Mouse (Mus musculus) CH12.LX (cell line): ENCODE measurements around the gene Atg3. TPM values are rescaled to one million over a fixed set of nuclear protein-coding genes. Genes with fewer than 3 reads are reported as not detected.
A peak's percentile ranks its signal among the peaks of the same experiment; 100 is the strongest.

Experiments used
- DNase-seq: peaks from one replicate; pipeline ENCODE4 v3.0.0-alpha.2; 2013; ENCODE audit errors: extremely low read depth
- H3K27ac ChIP-seq: 2 replicates; pipeline ENCODE4 v1.5.1; 2012; ENCODE audit warnings: low read depth, mild to moderate bottlenecking, control low read depth, moderate library complexity; ENCODE audit not compliant: insufficient read depth
- H3K27me3 ChIP-seq: replicated peaks from 2 replicates; pipeline ENCODE3; 2012; ENCODE audit warnings: inconsistent platforms
- H3K36me3 ChIP-seq, 2 experiments: replicated peaks in 1 of 2; 2 replicates each; pipeline versions ENCODE3 to v1.6.1; 2012; ENCODE audit warnings: inconsistent platforms in 1 of 2, low read length in 1 of 2, mild to moderate bottlenecking in 1 of 2, mixed read lengths in 1 of 2, moderate library complexity in 1 of 2; ENCODE audit not compliant: control insufficient read depth in 1 of 2, insufficient read depth in 1 of 2
- H3K4me1 ChIP-seq, 2 experiments: 2 replicates each; pipeline ENCODE4 v1.6.1; 2012; ENCODE audit warnings: inconsistent platforms in 1 of 2, moderate library complexity in 1 of 2; ENCODE audit not compliant: insufficient read depth in 2 of 2, control insufficient read depth in 1 of 2
- H3K4me2 ChIP-seq: 2 replicates; pipeline ENCODE4 v1.6.1; 2012; ENCODE audit warnings: low read depth, mild to moderate bottlenecking, control low read depth; ENCODE audit not compliant: poor library complexity, insufficient read depth, severe bottlenecking
- H3K4me3 ChIP-seq, 3 experiments: fragments of 150-350 bp in 1 of 3; sonication (generic) in 1 of 3; replicated peaks in 1 of 3; 2 replicates each; pipeline versions ENCODE3 to v1.5.1; 2011 to 2012; ENCODE audit warnings: low read depth in 2 of 3, low read length in 2 of 3, mild to moderate bottlenecking in 2 of 3, moderate library complexity in 2 of 3, control low read depth in 1 of 3, improper control_type of control experiment in 1 of 3, inconsistent platforms in 1 of 3, mixed read lengths in 1 of 3; ENCODE audit not compliant: poor library complexity in 1 of 3
- H3K79me2 ChIP-seq: replicated peaks from 2 replicates; pipeline ENCODE4 v1.6.1; 2012; ENCODE audit warnings: mild to moderate bottlenecking, moderate library complexity; ENCODE audit not compliant: control insufficient read depth, poor library complexity, insufficient read depth, severe bottlenecking; ENCODE audit errors: extremely low read depth
- H3K9ac ChIP-seq: 2 replicates; pipeline ENCODE4 v1.6.1; 2012; ENCODE audit warnings: low read depth, mild to moderate bottlenecking, control low read depth, moderate library complexity; ENCODE audit not compliant: insufficient read depth
- H3K9me3 ChIP-seq: replicated peaks from 2 replicates; pipeline ENCODE3; 2012; ENCODE audit warnings: low read length, inconsistent platforms, mixed read lengths
- BHLHE40 ChIP-seq: IDR thresholded peaks from 2 replicates; pipeline ENCODE4 v1.6.1; 2011; ENCODE audit warnings: mild to moderate bottlenecking, low read depth, low read length, improper control_type of control experiment
- CHD1 ChIP-seq: IDR thresholded peaks from 2 replicates; pipeline ENCODE4 v1.6.1; 2012; ENCODE audit warnings: low read depth, low read length, improper control_type of control experiment, inconsistent platforms
- CHD2 ChIP-seq: IDR thresholded peaks from 2 replicates; pipeline ENCODE4 v1.6.1; 2011; ENCODE audit warnings: low read length, improper control_type of control experiment
- CTCF ChIP-seq, 2 experiments: IDR thresholded peaks in 1 of 2; conservative IDR thresholded peaks in 1 of 2; 2 replicates each; pipeline ENCODE4 v1.5.1; 2011 to 2012; ENCODE audit warnings: low read depth in 2 of 2, low read length in 2 of 2, improper control_type of control experiment in 1 of 2, inconsistent platforms in 1 of 2, mild to moderate bottlenecking in 1 of 2, moderate library complexity in 1 of 2
- E2F4 ChIP-seq: IDR thresholded peaks from 2 replicates; pipeline ENCODE4 v1.6.1; 2011; ENCODE audit warnings: low read depth, low read length, improper control_type of control experiment; ENCODE audit not compliant: insufficient replicate concordance
- ELF1 ChIP-seq: IDR thresholded peaks from 2 replicates; pipeline ENCODE4 v1.6.1; 2014; ENCODE audit warnings: low read depth, mild to moderate bottlenecking, inconsistent platforms, low read length, improper control_type of control experiment
- EP300 ChIP-seq: IDR thresholded peaks from 2 replicates; pipeline ENCODE4 v1.6.1; 2011; ENCODE audit warnings: low read length, improper control_type of control experiment
- HCFC1 ChIP-seq: IDR thresholded peaks from 2 replicates; pipeline ENCODE4 v1.6.1; 2012; ENCODE audit warnings: low read depth, mild to moderate bottlenecking, inconsistent platforms, low read length, improper control_type of control experiment
- IRF4 ChIP-seq: IDR thresholded peaks from 2 replicates; pipeline ENCODE4 v1.6.1; 2014; ENCODE audit warnings: low read depth, mild to moderate bottlenecking, inconsistent platforms, low read length, improper control_type of control experiment
- MXI1 ChIP-seq: IDR thresholded peaks from 2 replicates; pipeline ENCODE4 v1.6.1; 2011; ENCODE audit warnings: mild to moderate bottlenecking, low read depth, low read length, improper control_type of control experiment
- NRF1 ChIP-seq: IDR thresholded peaks from 2 replicates; pipeline ENCODE4 v1.6.1; 2014; ENCODE audit warnings: low read depth, mild to moderate bottlenecking, inconsistent platforms, low read length, improper control_type of control experiment, moderate library complexity
- POLR2A ChIP-seq: IDR thresholded peaks from 2 replicates; pipeline ENCODE4 v1.6.1; 2011; ENCODE audit warnings: low read depth, mild to moderate bottlenecking, improper control_type of control experiment, low read length
- POLR2AphosphoS2 ChIP-seq: IDR thresholded peaks from 2 replicates; pipeline ENCODE4 v1.6.1; 2011; ENCODE audit warnings: low read depth, low read length, improper control_type of control experiment
- RAD21 ChIP-seq: IDR thresholded peaks from 2 replicates; pipeline ENCODE4 v1.6.1; 2011; ENCODE audit warnings: low read depth, mild to moderate bottlenecking, low read length, improper control_type of control experiment, moderate library complexity
- SMC3 ChIP-seq: IDR thresholded peaks from 2 replicates; pipeline ENCODE4 v1.6.1; 2011; ENCODE audit warnings: low read depth, low read length, improper control_type of control experiment
- TBP ChIP-seq: conservative IDR thresholded peaks from 2 replicates; pipeline ENCODE4 v1.6.1; 2011; ENCODE audit warnings: low read depth, low read length, improper control_type of control experiment
- USF1 ChIP-seq: IDR thresholded peaks from 2 replicates; pipeline ENCODE4 v1.6.1; 2014; ENCODE audit warnings: low read depth, mild to moderate bottlenecking, inconsistent platforms, low read length, improper control_type of control experiment
- ZKSCAN1 ChIP-seq: IDR thresholded peaks from 2 replicates; pipeline ENCODE4 v1.6.1; 2012; ENCODE audit warnings: low read depth, inconsistent platforms, low read length, improper control_type of control experiment, borderline replicate concordance
- dilution Hi-C: fragments of 300-500 bp; cut with MboI; formaldehyde crosslinking; loops from 2 replicates; pipeline ENCODE4 v1.14.3; 2020; ENCODE audit warnings: low sequenced_read_pairs; ENCODE audit not compliant: extremely low pct_unique_long_range_greater_than_20kb, extremely low pct_ligation_motif_present
- in situ Hi-C: fragments of 300-500 bp; cut with MboI; formaldehyde crosslinking; loops from 3 replicates; pipeline ENCODE4 v1.14.3; 2019; ENCODE audit warnings: low sequenced_read_pairs, low pct_ligation_motif_present, low pct_unique_long_range_greater_than_20kb, mixed read lengths
- polyA plus RNA-seq: library from polyadenylated mRNA; unstranded; fragments of >175 nt; gene quantifications from 2 replicates; pipeline ENCODE4 v1.2.1, GENCODE M21; 2012; ENCODE audit warnings: low read depth; ENCODE audit not compliant: insufficient read length
- total RNA-seq, 2 experiments: library from RNA; depleted of rRNA; stranded (reverse); fragments of 300-350 nt in 1 of 2; fragments of >200 nt in 1 of 2; gene quantifications; 2 replicates each; pipeline ENCODE4 v1.2.3; 2012 to 2014

The Atg3 gene
- total and polyA plus RNA-seq, 3 experiments = 27.6 to 67.5 (median 43.0) TPM

GRCm38 (mm10) chr16:45118760-45119159 is 39.8 kb upstream of the Atg3 start:
- DNase-seq = no peak
- no peaks in the 10 kb centered on the region for H3K4me1 ChIP-seq
- H3K36me3 ChIP-seq = no peaks in the 10 kb centered on the region
- H3K27me3 ChIP-seq = no peaks in the 10 kb centered on the region
- TF ChIP-seq HCFC1 (no peak), IRF4 (peak; percentile 7; the same call in 1 of the 2 replicates), POLR2A (no peak)
- TF ChIP-seq, all 38 proteins: peak for 1
- H3K9me3 ChIP-seq = no peaks in the 10 kb centered on the region
- peak overlapping the region; percentile 15; the same call in 1 of the 2 replicates for H3K4me2 ChIP-seq
- no peak overlapping the region for H3K4me3 ChIP-seq
- in situ Hi-C loops (no loop called here), dilution Hi-C loops (no loop called here)
- no peaks in the 10 kb centered on the region for H3K79me2 ChIP-seq
- H3K27ac ChIP-seq = no peak overlapping the region
- H3K9ac ChIP-seq = no peak overlapping the region

GRCm38 (mm10) chr16:45120844-45121425 is 37.6 kb upstream of the Atg3 start:
- H3K27ac ChIP-seq = no peak overlapping the region
- H3K79me2 ChIP-seq = no peaks in the 10 kb centered on the region
- no peaks in the 10 kb centered on the region for H3K27me3 ChIP-seq
- TF ChIP-seq EP300 (no peak), MXI1 (no peak), NRF1 (no peak), POLR2A (no peak), BHLHE40 (no peak)
- dilution Hi-C loops = no loop called here
- in situ Hi-C loops = no loop called here
- no peaks in the 10 kb centered on the region for H3K36me3 ChIP-seq
- H3K4me2 ChIP-seq = no peak overlapping the region
- H3K9me3 ChIP-seq = no peaks in the 10 kb centered on the region
- DNase-seq = no peak
- H3K4me3 ChIP-seq = no peak overlapping the region
- H3K4me1 ChIP-seq = peaks cover 5 to 16% of the 10 kb centered on the region in 2 experiments; a peak in 3 of 4 replicates
- no peak overlapping the region for H3K9ac ChIP-seq

- TF ChIP-seq E2F4 (no peak), IRF4 (no peak), ZKSCAN1 (no peak), BHLHE40 (no peak), CTCF (conservative IDR thresholded peaks at IDR 0.05 in 1 of 2, IDR thresholded peaks at IDR 0.05 in 1 of 2; ENCODE audit: low read depth in 2 of 2, low read length in 2 of 2) (peak in 1 of 2 experiments; percentile 55; a peak in 2 of 4 replicates), USF1 (no peak), EP300 (no peak), CHD2 (no peak), CHD1 (no peak), HCFC1 (no peak), ELF1 (no peak), POLR2AphosphoS2 (no peak), MXI1 (no peak), TBP (no peak), SMC3 (peak; percentile 30), RAD21 (peak; percentile 51), POLR2A (no peak)
- Histone ChIP-seq H3K79me2 (no peaks in the 10 kb centered on the region), H3K4me1 (peaks cover 5 to 23% of the 10 kb centered on the region in 2 experiments; a peak in 3 of 4 replicates), H3K9ac (no peak overlapping the region), H3K36me3 (no peaks in the 10 kb centered on the region), H3K4me2 (no peak overlapping the region), H3K27me3 (no peaks in the 10 kb centered on the region), H3K4me3 (no peak overlapping the region), H3K9me3 (no peaks in the 10 kb centered on the region), H3K27ac (no peak overlapping the region)
- dilution Hi-C loops (no loop called here), in situ Hi-C loops (no loop called here)
- no peak for DNase-seq
Measured at GRCm38 (mm10) chr16:45122571-45122970, 36.0 kb upstream of the Atg3 start.
